Mouse (Mus musculus): ENCODE data around the gene Pcf11.

DNA sequence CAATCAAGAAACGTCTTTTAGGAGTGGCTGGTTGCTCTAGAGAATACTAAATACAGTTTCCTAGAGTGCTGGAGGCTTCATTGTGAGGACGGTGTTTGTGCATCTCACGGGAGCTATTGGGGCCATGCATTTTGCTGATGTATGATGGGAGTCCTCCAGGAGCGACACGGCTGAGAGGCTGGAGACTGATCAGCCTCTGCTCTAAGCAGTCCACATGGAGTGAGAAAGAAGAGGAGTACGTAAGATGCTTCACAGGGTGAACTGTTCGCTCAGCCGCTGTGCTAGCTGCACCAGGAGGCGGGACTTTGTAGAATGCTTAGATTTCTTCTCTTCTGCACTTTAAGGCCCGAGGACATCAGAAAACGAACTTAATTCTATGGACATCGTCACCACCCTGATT lies 37.0 kb upstream of the Pcf11 start:
- TF ChIP-seq E2F4 (IDR thresholded peaks at IDR 0.05; ENCODE audit: insufficient replicate concordance, low read depth, low read length) (no peak), MYC (IDR thresholded peaks at IDR 0.05; ENCODE audit: low read depth, low read length) (no peak), HCFC1 (IDR thresholded peaks at IDR 0.05; ENCODE audit: low read depth, low read length) (no peak), CTCF (conservative IDR thresholded peaks at IDR 0.05 in 1 of 2, IDR thresholded peaks at IDR 0.05 in 1 of 2; ENCODE audit: low read depth in 2 of 2, low read length in 2 of 2) (no peak), ELF1 (IDR thresholded peaks at IDR 0.05; ENCODE audit: low read depth, low read length) (no peak), MAX (IDR thresholded peaks at IDR 0.05; ENCODE audit: low read length) (no peak), EP300 (IDR thresholded peaks at IDR 0.05; ENCODE audit: low read length) (no peak), CHD1 (IDR thresholded peaks at IDR 0.05; ENCODE audit: low read depth, low read length) (no peak), POLR2A (IDR thresholded peaks at IDR 0.05; ENCODE audit: low read depth, low read length) (no peak), RAD21 (IDR thresholded peaks at IDR 0.05; ENCODE audit: low read depth, low read length) (no peak), UBTF (IDR thresholded peaks at IDR 0.05; ENCODE audit: low read depth, low read length) (no peak), RCOR1 (conservative IDR thresholded peaks at IDR 0.05; ENCODE audit: low read depth, low read length) (no peak), TBP (conservative IDR thresholded peaks at IDR 0.05; ENCODE audit: low read depth, low read length) (no peak), SMC3 (IDR thresholded peaks at IDR 0.05; ENCODE audit: low read depth, low read length) (no peak)

All from CH12.LX (cell line).